Mouse (Mus musculus): ENCODE measurements around the gene Ahcyl2.

DNA sequence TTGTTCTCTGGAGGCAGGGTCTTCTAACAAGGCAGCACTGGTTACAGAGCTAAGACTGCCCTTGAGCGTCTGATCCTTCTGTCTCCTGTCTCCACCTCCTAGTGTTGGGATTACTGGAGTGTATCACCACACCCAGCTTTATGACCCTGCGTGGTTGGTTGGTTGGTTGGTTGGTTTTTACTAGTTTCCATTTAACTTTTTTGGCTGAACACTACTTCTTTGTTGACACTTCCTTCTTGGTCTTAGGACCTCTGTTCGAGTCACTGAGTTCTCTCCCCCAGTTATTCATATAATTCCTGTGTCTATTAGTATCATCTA, 9.4 kb downstream of the Ahcyl2 start:
- TF ChIP-seq CTCF (IDR thresholded peaks at IDR 0.05; ENCODE audit: borderline replicate concordance, insufficient read depth, low read length) = no peak
- no peak for TF ChIP-seq POLR2A (IDR thresholded peaks at IDR 0.05; ENCODE audit: low read depth, low read length)
